Mouse (Mus musculus) lung, embryonic 14.5 days (tissue): ENCODE data around the gene Caskin1. TPM values are rescaled to one million over a fixed set of nuclear protein-coding genes. Genes with fewer than 3 reads are reported as not detected.

Source experiments
- ATAC-seq: fragments of 200-750 bp; cut with Nextera tagmentation; 2 replicates; pipeline ENCODE4 v1.8.0; 2017; ENCODE audit warnings: mild to moderate bottlenecking, moderate TSS enrichment, moderate library complexity; ENCODE audit not compliant: insufficient read depth
- DNase-seq: peaks from one replicate; pipeline ENCODE4 v3.0.0-alpha.2; 2015
- H3K27ac ChIP-seq: fragments of 300-500 bp; sonication (generic); 2 replicates; pipeline ENCODE4 v1.5.1; 2014; ENCODE audit warnings: low read depth, mild to moderate bottlenecking, moderate library complexity
- H3K27me3 ChIP-seq: fragments of 300-500 bp; sonication (generic); 2 replicates; pipeline ENCODE4 v1.6.1; 2014; ENCODE audit warnings: low read length, control low read depth; ENCODE audit not compliant: insufficient read depth
- H3K36me3 ChIP-seq: fragments of 300-500 bp; sonication (generic); 2 replicates; pipeline ENCODE4 v1.6.1; 2014; ENCODE audit warnings: control low read depth; ENCODE audit not compliant: insufficient read depth
- H3K4me1 ChIP-seq: fragments of 300-500 bp; sonication (generic); 2 replicates; pipeline ENCODE4 v1.6.1; 2014; ENCODE audit warnings: antibody characterized with exemption, control low read depth; ENCODE audit not compliant: insufficient read depth
- H3K4me2 ChIP-seq: fragments of 300-500 bp; sonication (generic); 2 replicates; pipeline ENCODE4 v1.6.1; 2014; ENCODE audit warnings: mild to moderate bottlenecking
- H3K4me3 ChIP-seq: fragments of 300-500 bp; sonication (generic); 2 replicates; pipeline ENCODE4 v1.5.1; 2014; ENCODE audit warnings: low read depth, low read length
- H3K9ac ChIP-seq: fragments of 300-500 bp; sonication (generic); 2 replicates; pipeline ENCODE4 v1.6.1; 2014
- H3K9me3 ChIP-seq: fragments of 300-500 bp; sonication (generic); 2 replicates; pipeline ENCODE4 v1.6.1; 2016; ENCODE audit warnings: low read depth, low read length, control low read depth
- CTCF ChIP-seq: IDR thresholded peaks from 2 replicates; pipeline ENCODE4 v1.5.1; 2016; ENCODE audit warnings: antibody characterized with exemption, low read depth
- WGBS: fragments of 180-500 bp; shearing (Covaris S2); extraction: QIAGEN DNeasy Blood & Tissue Kit; methylation state at CpG from one replicate; pipeline ENCODE4 v1.1.7; 2014; 5-methylcytosine and 5-hydroxymethylcytosine counted together
- polyA plus RNA-seq: library from polyadenylated mRNA; unstranded; fragments of >200 nt; fragmentation: Nextera tagmentation; extraction: Ambion mirVana; gene quantifications from 2 replicates; pipeline ENCODE4 v1.2.1, GENCODE M21; 2014

The Caskin1 gene
- polyA plus RNA-seq, 1 experiment from 2014 or later: 0.93 TPM

- WGBS: 82% methylated on average over 8 of the region's 8 CpGs
- peak within 1 kb of the TSS; percentile 80 for H3K4me2 ChIP-seq
- DNase-seq (no peak), ATAC-seq (no peak)
- no peaks in the 10 kb centered on the region for H3K27me3 ChIP-seq
- peak within 1 kb of the TSS; percentile 35 for H3K4me3 ChIP-seq
- H3K4me1 ChIP-seq: peaks cover 16% of the 10 kb centered on the region
- peaks cover 19% of the 10 kb centered on the region for H3K36me3 ChIP-seq
- H3K9ac ChIP-seq: peak within 1 kb of the TSS; percentile 41
- TF ChIP-seq CTCF: no peak
- no peaks in the 10 kb centered on the region for H3K9me3 ChIP-seq
- no peak within 1 kb of the TSS for H3K27ac ChIP-seq
These were observed 45.8 kb downstream of the Caskin1 start, which contains the start of gene Rab26 for GRCm38 (mm10) chr17:24534160-24534718. Gene Rab26 (minus strand): TSS chr17:24534210.

GRCm38 (mm10) chr17:24535300-24535699, 46.9 kb downstream of the Caskin1 start:
- no peak for ATAC-seq
- Histone ChIP-seq H3K4me2 (no peak overlapping the region), H3K27me3 (no peaks in the 10 kb centered on the region), H3K4me1 (peaks cover 9% of the 10 kb centered on the region; the same call in 1 of the 2 replicates), H3K27ac (no peak overlapping the region), H3K36me3 (peaks cover 9% of the 10 kb centered on the region), H3K9me3 (no peaks in the 10 kb centered on the region), H3K9ac (no peak overlapping the region), H3K4me3 (no peak overlapping the region)
- 32% methylated on average over 5 of the region's 5 CpGs for WGBS
- no peak for DNase-seq
- no peak for TF ChIP-seq CTCF

GRCm38 (mm10) chr17:24537536-24537935, 49.1 kb downstream of the Caskin1 start:
- no peak overlapping the region for H3K9ac ChIP-seq
- DNase-seq (peak; percentile 56), ATAC-seq (no peak)
- no peak overlapping the region for H3K4me3 ChIP-seq
- H3K4me1 ChIP-seq: peaks cover 8% of the 10 kb centered on the region; the same call in 1 of the 2 replicates
- 33% methylated on average over 3 of the region's 3 CpGs for WGBS
- no peaks in the 10 kb centered on the region for H3K36me3 ChIP-seq
- no peak for TF ChIP-seq CTCF
- H3K27me3 ChIP-seq: no peaks in the 10 kb centered on the region
- H3K27ac ChIP-seq: peak overlapping the region; percentile 63; the same call in 1 of the 2 replicates
- no peaks in the 10 kb centered on the region for H3K9me3 ChIP-seq
- H3K4me2 ChIP-seq: no peak overlapping the region

GRCm38 (mm10) chr17:24538950-24539349, 50.5 kb downstream of the Caskin1 start:
- Histone ChIP-seq H3K9me3 (no peaks in the 10 kb centered on the region), H3K27me3 (no peaks in the 10 kb centered on the region), H3K4me1 (no peaks in the 10 kb centered on the region), H3K9ac (no peak overlapping the region), H3K27ac (no peak overlapping the region), H3K36me3 (no peaks in the 10 kb centered on the region), H3K4me2 (no peak overlapping the region), H3K4me3 (no peak overlapping the region)
- WGBS: 67% methylated on average over 8 of the region's 8 CpGs
- DNase-seq (peak; percentile 78), ATAC-seq (no peak)
- peak; percentile 63 for TF ChIP-seq CTCF

GRCm38 (mm10) chr17:24540375-24540774, 52.0 kb downstream of the Caskin1 start:
- 8% methylated on average over 3 of the region's 3 CpGs for WGBS
- no peak overlapping the region for H3K9ac ChIP-seq
- H3K4me2 ChIP-seq: no peak overlapping the region
- H3K36me3 ChIP-seq: no peaks in the 10 kb centered on the region
- TF ChIP-seq CTCF: peak; percentile 78
- H3K4me3 ChIP-seq: no peak overlapping the region
- peak; percentile 86 for DNase-seq
- ATAC-seq: no peak
- H3K27ac ChIP-seq: no peak overlapping the region
- no peaks in the 10 kb centered on the region for H3K4me1 ChIP-seq
- H3K9me3 ChIP-seq: no peaks in the 10 kb centered on the region
- no peaks in the 10 kb centered on the region for H3K27me3 ChIP-seq

- no peak overlapping the region for H3K27ac ChIP-seq
- no peaks in the 10 kb centered on the region for H3K4me1 ChIP-seq
- 0 out of 2 replicates have a peak, but pooled peaks have one; percentile 15 for TF ChIP-seq CTCF
- H3K9ac ChIP-seq: peak overlapping the region; percentile 13; the same call in 1 of the 2 replicates
- H3K4me3 ChIP-seq: no peak overlapping the region
- 12% methylated on average over 12 of the region's 12 CpGs for WGBS
- H3K9me3 ChIP-seq: no peaks in the 10 kb centered on the region
- H3K36me3 ChIP-seq: no peaks in the 10 kb centered on the region
- DNase-seq (no peak), ATAC-seq (no peak)
- H3K27me3 ChIP-seq: no peaks in the 10 kb centered on the region
- H3K4me2 ChIP-seq: peak overlapping the region; percentile 42
These were observed 56.2 kb downstream of the Caskin1 start for GRCm38 (mm10) chr17:24544613-24545012.

GRCm38 (mm10) chr17:24545247-24545646, 56.8 kb downstream of the Caskin1 start:
- H3K27me3 ChIP-seq: no peaks in the 10 kb centered on the region
- H3K9me3 ChIP-seq: no peaks in the 10 kb centered on the region
- no peak overlapping the region for H3K4me3 ChIP-seq
- no peak overlapping the region for H3K9ac ChIP-seq
- H3K36me3 ChIP-seq: no peaks in the 10 kb centered on the region
- no peak for ATAC-seq
- no peaks in the 10 kb centered on the region for H3K4me1 ChIP-seq
- no peak overlapping the region for H3K27ac ChIP-seq
- no peak for DNase-seq
- no peak for TF ChIP-seq CTCF
- 81% methylated on average over 2 of the region's 2 CpGs for WGBS
- H3K4me2 ChIP-seq: no peak overlapping the region
